Mouse (Mus musculus) G1E (cell line): Measurements from ENCODE around the gene Znrf1. TPM values are rescaled to one million over a fixed set of nuclear protein-coding genes. Genes with fewer than 3 reads are reported as not detected.

Experiments
- ATAC-seq: 2 replicates; pipeline ENCODE4 v1.8.0; 2016; ENCODE audit warnings: mild to moderate bottlenecking; ENCODE audit not compliant: insufficient number of reproducible peaks, poor library complexity, low FRiP score, severe bottlenecking; ENCODE audit errors: extremely low read depth
- DNase-seq: peaks from one replicate; pipeline ENCODE4 v3.0.0; 2012; ENCODE audit warnings: low spot score
- H3K27me3 ChIP-seq: 2 replicates; pipeline ENCODE4 v1.6.1; 2012; ENCODE audit warnings: mild to moderate bottlenecking, low read length, inconsistent platforms; ENCODE audit not compliant: insufficient read depth
- H3K36me3 ChIP-seq: replicated peaks from 2 replicates; pipeline ENCODE3; 2012; ENCODE audit warnings: mild to moderate bottlenecking, inconsistent platforms
- H3K4me1 ChIP-seq: 2 replicates; pipeline ENCODE4 v1.6.1; 2012; ENCODE audit warnings: low read depth, low read length, inconsistent platforms, mixed read lengths; ENCODE audit not compliant: insufficient read depth
- H3K4me3 ChIP-seq: 2 replicates; pipeline ENCODE4 v1.5.1; 2012; ENCODE audit warnings: low read depth, mild to moderate bottlenecking, inconsistent platforms, low read length, moderate library complexity, mixed read lengths
- H3K9me3 ChIP-seq: replicated peaks from 2 replicates; pipeline ENCODE4 v1.6.1; 2012; ENCODE audit warnings: inconsistent platforms
- CTCF ChIP-seq: IDR thresholded peaks from 2 replicates; pipeline ENCODE4 v1.5.1; 2012; ENCODE audit warnings: low read depth, low read length, inconsistent platforms, mixed read lengths
- GATA1 ChIP-seq: IDR thresholded peaks from 2 replicates; pipeline ENCODE4 v1.6.1; 2012; ENCODE audit warnings: borderline replicate concordance, low read length, inconsistent platforms, mixed read lengths
- GATA2 ChIP-seq: IDR thresholded peaks from 2 replicates; pipeline ENCODE4 v1.6.1; 2012; ENCODE audit warnings: low read depth, low read length, inconsistent platforms, borderline replicate concordance
- POLR2AphosphoS5 ChIP-seq: IDR thresholded peaks from 2 replicates; pipeline ENCODE4 v1.6.1; 2012; ENCODE audit warnings: low read depth, low read length, inconsistent platforms; ENCODE audit not compliant: insufficient replicate concordance
- TAL1 ChIP-seq: conservative IDR thresholded peaks from 2 replicates; pipeline ENCODE4 v1.6.1; 2012; ENCODE audit warnings: low read depth, low read length, inconsistent platforms, mixed read lengths
- polyA plus RNA-seq: library from polyadenylated mRNA; stranded (reverse); fragments of >175 nt; gene quantifications from 2 replicates; pipeline ENCODE4 v1.2.3, GENCODE M21; 2012
- total RNA-seq, 2 experiments: library from RNA; stranded (forward) in 1 of 2; stranded (reverse) in 1 of 2; fragments of 200-1000 nt in 1 of 2; fragments of >200 nt in 1 of 2; fragmentation: Nextera tagmentation in 1 of 2; gene quantifications; 2 replicates each; pipeline ENCODE4 v1.2.3; 2014 to 2017

The Znrf1 gene
- total and polyA plus RNA-seq, 3 experiments, result 22.8 to 62.8 (median 47.6) TPM

DNA sequence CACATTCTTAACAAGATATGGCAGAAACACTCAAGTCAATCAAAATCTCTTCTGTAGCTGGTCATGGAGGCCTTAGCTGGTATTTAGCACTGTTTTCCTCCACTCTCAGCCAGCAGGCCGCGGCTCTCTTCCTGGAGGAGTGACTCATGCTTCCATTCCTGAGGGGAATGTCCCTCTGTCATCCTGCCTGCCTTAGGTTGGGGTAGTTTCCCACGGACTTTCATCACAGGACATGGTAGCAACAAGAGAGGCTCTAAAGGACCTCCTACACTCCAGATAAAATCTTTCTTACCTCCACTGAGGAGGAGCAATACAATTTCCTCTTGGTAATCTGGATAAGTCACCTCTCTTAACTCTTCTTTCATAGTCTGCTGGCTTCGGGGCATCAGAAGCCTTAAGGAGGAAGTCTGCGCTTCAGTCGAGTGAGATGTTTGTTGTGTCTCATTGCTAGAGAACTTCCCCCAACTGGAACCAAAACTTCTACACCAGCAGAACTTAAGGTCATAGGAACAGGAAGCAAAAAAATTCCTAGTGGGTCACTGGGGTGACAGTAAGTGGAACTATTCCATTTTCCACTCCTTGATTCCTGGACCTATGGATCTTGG is 123.0 kb downstream of the Znrf1 start:
- H3K27me3 ChIP-seq, result no peaks in the 10 kb centered on the region
- H3K4me3 ChIP-seq, result no peak overlapping the region
- no peak for TF ChIP-seq TAL1
- no peak for TF ChIP-seq GATA2
- TF ChIP-seq GATA1, result no peak
- TF ChIP-seq POLR2AphosphoS5, result no peak
- TF ChIP-seq CTCF, result no peak
- no peaks in the 10 kb centered on the region for H3K9me3 ChIP-seq
- H3K4me1 ChIP-seq, result peaks cover 38% of the 10 kb centered on the region
- no peak for ATAC-seq
- H3K36me3 ChIP-seq, result peaks cover 44% of the 10 kb centered on the region
- DNase-seq, result no peak

DNA sequence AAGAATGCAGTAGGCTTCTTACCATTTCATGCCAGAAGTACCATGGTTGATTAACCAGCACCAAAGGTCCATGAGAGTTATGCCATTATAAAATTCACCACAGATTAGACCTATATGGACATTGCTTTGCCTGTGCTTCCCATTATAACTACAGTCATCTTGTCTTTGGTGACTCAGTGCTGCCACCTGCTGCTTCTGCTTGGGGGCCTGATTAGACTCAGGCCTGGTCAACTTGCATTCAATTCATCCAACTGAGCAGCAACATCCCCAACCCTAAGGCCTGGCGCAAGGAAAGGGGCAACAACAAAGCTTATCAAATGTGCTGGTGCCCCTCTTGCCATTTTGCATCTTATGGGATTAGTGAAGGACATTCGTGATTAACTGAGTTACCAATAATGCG is 126.6 kb downstream of the Znrf1 start:
- no peaks in the 10 kb centered on the region for H3K9me3 ChIP-seq
- H3K27me3 ChIP-seq, result no peaks in the 10 kb centered on the region
- H3K4me1 ChIP-seq, result peaks cover 28% of the 10 kb centered on the region
- no peak overlapping the region for H3K4me3 ChIP-seq
- DNase-seq (peak; percentile 16), ATAC-seq (peak; percentile 62)
- H3K36me3 ChIP-seq, result peaks cover 62% of the 10 kb centered on the region
- TF ChIP-seq GATA1 (no peak), POLR2AphosphoS5 (no peak), CTCF (peak; percentile 62), TAL1 (no peak), GATA2 (no peak)

DNA sequence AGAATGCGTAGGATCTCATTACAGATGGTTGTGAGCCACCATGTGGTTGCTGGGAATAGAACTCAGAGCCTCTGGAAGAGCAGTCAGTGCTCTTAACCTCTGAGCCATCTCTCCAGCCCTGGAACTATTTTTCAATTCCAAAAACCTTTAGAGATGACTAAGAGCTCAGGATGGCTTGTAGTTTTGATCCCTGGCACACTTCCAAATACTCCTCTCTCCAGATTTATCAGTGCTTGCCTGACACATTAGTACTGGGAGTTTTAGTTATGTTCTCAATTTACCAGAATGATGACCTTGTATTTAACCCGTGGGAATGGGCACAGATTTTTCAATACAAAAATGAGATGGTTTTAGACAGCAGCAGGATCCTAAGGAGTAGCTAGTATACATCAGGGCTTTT is 130.9 kb downstream of the Znrf1 start:
- H3K4me1 ChIP-seq, result peaks cover 12% of the 10 kb centered on the region
- ATAC-seq (no peak), DNase-seq (no peak)
- H3K4me3 ChIP-seq, result no peak overlapping the region
- H3K27me3 ChIP-seq, result no peaks in the 10 kb centered on the region
- H3K9me3 ChIP-seq, result peaks cover 8% of the 10 kb centered on the region
- H3K36me3 ChIP-seq, result peaks cover 64% of the 10 kb centered on the region
- TF ChIP-seq GATA1, result no peak
- no peak for TF ChIP-seq GATA2
- no peak for TF ChIP-seq TAL1
- no peak for TF ChIP-seq CTCF
- no peak for TF ChIP-seq POLR2AphosphoS5

Other genes starting within 250 kb of the Znrf1 start
- gene Rfwd3, start 235.9 kb upstream of the Znrf1 start, total RNA-seq (2014; fragmentation: Nextera tagmentation), result 58.1 and 72.0 TPM in 2 replicates
- 79.2 and 83.2 TPM in 2 replicates for gene Rfwd3, start 235.9 kb upstream of the Znrf1 start, total RNA-seq (2017)
- gene Rfwd3, start 235.9 kb upstream of the Znrf1 start, polyA plus RNA-seq, result 4.0 and 4.9 TPM in 2 replicates
- gene Mlkl, start 197.9 kb upstream of the Znrf1 start, total RNA-seq (2014; fragmentation: Nextera tagmentation), result not detected in 2 replicates
- 0.17 TPM in 1 of 2 replicates, not detected in the other for gene Mlkl, start 197.9 kb upstream of the Znrf1 start, total RNA-seq (2017)
- not detected in 2 replicates for gene Mlkl, start 197.9 kb upstream of the Znrf1 start, polyA plus RNA-seq
- not detected in 2 replicates for gene Fa2h, start 142.3 kb upstream of the Znrf1 start, total RNA-seq (2014; fragmentation: Nextera tagmentation)
- 0.06 and 0.11 TPM in 2 replicates for gene Fa2h, start 142.3 kb upstream of the Znrf1 start, total RNA-seq (2017)
- not detected in 2 replicates for gene Fa2h, start 142.3 kb upstream of the Znrf1 start, polyA plus RNA-seq
- 10.5 and 17.4 TPM in 2 replicates for gene Wdr59, start 14.0 kb upstream of the Znrf1 start, total RNA-seq (2014; fragmentation: Nextera tagmentation)
- gene Wdr59, start 14.0 kb upstream of the Znrf1 start, total RNA-seq (2017), result 5.9 and 6.7 TPM in 2 replicates
- gene Wdr59, start 14.0 kb upstream of the Znrf1 start, polyA plus RNA-seq, result 2.5 and 3.3 TPM in 2 replicates
- gene Ldhd, start 94.3 kb downstream of the Znrf1 start, total RNA-seq (2014; fragmentation: Nextera tagmentation), result not detected in 2 replicates
- gene Ldhd, start 94.3 kb downstream of the Znrf1 start, total RNA-seq (2017), result 0.12 and 0.16 TPM in 2 replicates
- not detected in 2 replicates for gene Ldhd, start 94.3 kb downstream of the Znrf1 start, polyA plus RNA-seq
- gene Zfp1, start 107.3 kb downstream of the Znrf1 start, total RNA-seq (2014; fragmentation: Nextera tagmentation), result 16.1 and 21.1 TPM in 2 replicates
- gene Zfp1, start 107.3 kb downstream of the Znrf1 start, total RNA-seq (2017), result 10.9 and 11.8 TPM in 2 replicates
- gene Zfp1, start 107.3 kb downstream of the Znrf1 start, polyA plus RNA-seq, result 7.1 and 7.3 TPM in 2 replicates
- gene Ctrb1, start 154.9 kb downstream of the Znrf1 start, total RNA-seq (2014; fragmentation: Nextera tagmentation), result not detected in 2 replicates
- gene Ctrb1, start 154.9 kb downstream of the Znrf1 start, total RNA-seq (2017), result not detected in 2 replicates
- not detected in 2 replicates for gene Ctrb1, start 154.9 kb downstream of the Znrf1 start, polyA plus RNA-seq
- 0.68 and 1.1 TPM in 2 replicates for gene Bcar1, start 207.7 kb downstream of the Znrf1 start, total RNA-seq (2014; fragmentation: Nextera tagmentation)
- gene Bcar1, start 207.7 kb downstream of the Znrf1 start, total RNA-seq (2017), result 1.0 and 1.2 TPM in 2 replicates
- gene Bcar1, start 207.7 kb downstream of the Znrf1 start, polyA plus RNA-seq, result 0.28 and 0.39 TPM in 2 replicates